In the genomic region with DNA sequence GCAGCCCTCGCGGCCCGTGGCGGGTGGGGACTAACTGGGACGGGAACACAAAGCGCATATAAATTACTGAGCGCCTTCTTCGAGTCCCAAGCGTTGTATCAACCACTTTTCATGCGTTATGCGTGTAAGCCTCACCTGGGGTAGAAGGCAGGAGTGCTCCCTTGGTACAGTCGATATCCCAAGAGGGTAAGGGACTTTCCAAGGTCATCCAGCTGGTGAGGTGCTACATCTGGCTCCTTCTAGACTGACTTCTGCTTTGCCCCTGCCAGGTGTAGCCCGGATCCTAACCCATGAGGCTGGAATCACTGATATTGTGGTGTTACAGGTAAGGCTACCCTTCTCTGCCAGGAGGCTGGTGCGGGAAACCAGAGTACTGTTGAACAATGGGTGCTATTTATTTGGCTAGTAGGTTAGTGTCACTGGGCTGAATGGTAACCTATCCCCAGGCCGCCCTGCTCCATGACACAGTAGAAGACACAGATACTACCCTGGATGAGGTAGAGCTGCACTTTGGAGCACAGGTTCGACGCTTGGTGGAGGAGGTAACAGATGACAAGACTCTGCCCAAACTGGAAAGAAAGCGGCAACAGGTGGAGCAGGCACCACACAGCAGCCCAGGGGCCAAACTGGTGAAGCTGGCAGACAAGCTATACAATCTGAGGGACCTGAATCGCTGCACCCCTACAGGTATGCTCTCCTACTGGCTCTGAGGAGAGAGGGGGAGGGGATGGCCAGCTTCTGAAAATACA, we compare ENCODE assay signal across 8 mouse cellular contexts. TPM values are rescaled to one million over a fixed set of nuclear protein-coding genes. Genes with fewer than 3 reads are reported as not detected.
DNase-seq lines count a peak whose midpoint lies in the region; ATAC-seq lines count a peak whose summit lies in the region.

No protein-coding gene starts in this region.

- H3K4me3 ChIP-seq in heart, embryonic 16.5 days (ENCODE audit: low read length): peak overlapping the region; percentile 67
- H3K4me3 ChIP-seq in hindbrain, embryonic 10.5 days: peak overlapping the region; percentile 72
- peak overlapping the region; percentile 47 for H3K4me3 ChIP-seq in midbrain, embryonic 11.5 days (ENCODE audit: low read depth, low read length)

- H3K4me1 ChIP-seq in heart, embryonic 16.5 days (ENCODE audit: control insufficient read depth, insufficient read depth, low read length): peaks cover 28% of the 10 kb centered on the region
- peaks cover 52% of the 10 kb centered on the region for H3K4me1 ChIP-seq in hindbrain, embryonic 10.5 days (replicated peaks)
- H3K4me1 ChIP-seq in midbrain, embryonic 11.5 days (ENCODE audit: control insufficient read depth, insufficient read depth, low read length): peaks cover 23% of the 10 kb centered on the region

- ATAC-seq in heart, embryonic 16.5 days (replicated peaks; ENCODE audit: extremely low read depth, insufficient read depth, low FRiP score): no peak
- ATAC-seq in midbrain, embryonic 11.5 days (ENCODE audit: low FRiP score): peak; percentile 8; the same call in 1 of the 2 replicates

- no peak for DNase-seq in heart, postnatal 25 days (ENCODE audit: low spot score)
- peak; percentile 24 for DNase-seq in MEL-GATA-1-ER (ENCODE audit: extremely low read depth, low read depth)
- no peak for DNase-seq in hindbrain, embryonic 10.5 days (ENCODE audit: low spot score)
- no peak for DNase-seq in midbrain, embryonic 11.5 days (ENCODE audit: low spot score, missing footprints)
- DNase-seq in spleen, postnatal 36 days (ENCODE audit: low spot score in 2 of 2): no peak
- no peak for DNase-seq in right cerebral cortex, adult 18-20 months
- no peak for DNase-seq in embryo, embryonic 10.5 days (ENCODE audit: low spot score)

- H3K27me3 ChIP-seq in heart, embryonic 16.5 days (ENCODE audit: control insufficient read depth, insufficient read depth, low read length): peaks cover 2% of the 10 kb centered on the region; the same call in 1 of the 2 replicates
- peaks cover 12% of the 10 kb centered on the region for H3K27me3 ChIP-seq in hindbrain, embryonic 10.5 days (ENCODE audit: insufficient read depth, poor library complexity, severe bottlenecking)
- H3K27me3 ChIP-seq in midbrain, embryonic 11.5 days (ENCODE audit: control insufficient read depth, insufficient read depth, low read length): no peaks in the 10 kb centered on the region; the same call in 1 of the 2 replicates

- peak overlapping the region; percentile 80 for H3K4me2 ChIP-seq in heart, embryonic 16.5 days (ENCODE audit: low read depth, low read length)
- H3K4me2 ChIP-seq in midbrain, embryonic 11.5 days: peak overlapping the region; percentile 85

- intact Hi-C loops in heart, postnatal 25 days (cut with DNase I): loop anchor here (5.0 kb wide), 1 partner anchor 239 kb away; no protein-coding TSS in a partner anchor

- peak overlapping the region; percentile 90 for H3K9ac ChIP-seq in heart, embryonic 16.5 days (ENCODE audit: low read length)
- peak overlapping the region; percentile 86 for H3K9ac ChIP-seq in midbrain, embryonic 11.5 days (ENCODE audit: low read length)

- peak overlapping the region; percentile 74; the same call in 1 of the 2 replicates for H3K27ac ChIP-seq in heart, embryonic 16.5 days (ENCODE audit: low read length)
- peak overlapping the region; percentile 94 for H3K27ac ChIP-seq in hindbrain, embryonic 10.5 days
- H3K27ac ChIP-seq in midbrain, embryonic 11.5 days (ENCODE audit: low read depth, low read length): no peak overlapping the region; the same call in 1 of the 2 replicates

- 25% methylated on average over 19 of the region's 19 CpGs for WGBS in heart, embryonic 16.5 days
- 24% methylated on average over 19 of the region's 19 CpGs for WGBS in hindbrain, embryonic 10.5 days
- WGBS in midbrain, embryonic 11.5 days: 26% methylated on average over 19 of the region's 19 CpGs

- no peaks in the 10 kb centered on the region for H3K36me3 ChIP-seq in heart, embryonic 16.5 days (ENCODE audit: control insufficient read depth, insufficient read depth)
- H3K36me3 ChIP-seq in hindbrain, embryonic 10.5 days: peaks cover 9% of the 10 kb centered on the region; the same call in 1 of the 2 replicates
- H3K36me3 ChIP-seq in midbrain, embryonic 11.5 days (ENCODE audit: control insufficient read depth, insufficient read depth, low read length): no peaks in the 10 kb centered on the region; the same call in 1 of the 2 replicates

- H3K9me3 ChIP-seq in heart, embryonic 16.5 days (replicated peaks; ENCODE audit: control insufficient read depth, low read length): no peaks in the 10 kb centered on the region
- H3K9me3 ChIP-seq in hindbrain, embryonic 10.5 days: peaks cover 3% of the 10 kb centered on the region
- H3K9me3 ChIP-seq in midbrain, embryonic 11.5 days (ENCODE audit: control insufficient read depth, low read length): no peaks in the 10 kb centered on the region

RNA-seq across cellular contexts. Expression of gene Hddc3, which starts 0.5 kb away (rescaled TPM):
- 20.1 and 20.7 TPM in 2 replicates for polyA plus RNA-seq in heart, embryonic 16.5 days (2015; fragmentation: Nextera tagmentation; extraction: Ambion mirVana)
- total RNA-seq in heart, postnatal 25 days (2021): 10 to 100 TPM; 35.2 to 38.9 TPM
- 19.6 and 26.3 TPM in 2 replicates for polyA plus RNA-seq in hindbrain, embryonic 10.5 days (2016; fragmentation: Nextera tagmentation; extraction: Ambion mirVana)
- polyA plus RNA-seq in midbrain, embryonic 11.5 days (2014; fragmentation: Nextera tagmentation; extraction: Ambion mirVana): 25.6 and 26.9 TPM in 2 replicates

RNA-seq across cellular contexts. Expression of gene Unc45a, which starts 2.6 kb away (rescaled TPM):
- 20.6 and 25.3 TPM in 2 replicates for polyA plus RNA-seq in heart, embryonic 16.5 days (2015; fragmentation: Nextera tagmentation; extraction: Ambion mirVana)
- total RNA-seq in heart, postnatal 25 days (2021): 10 to 100 TPM; 13.5 to 15.8 TPM
- 46.2 and 54.6 TPM in 2 replicates for polyA plus RNA-seq in hindbrain, embryonic 10.5 days (2016; fragmentation: Nextera tagmentation; extraction: Ambion mirVana)
- 28.8 and 30.4 TPM in 2 replicates for polyA plus RNA-seq in midbrain, embryonic 11.5 days (2014; fragmentation: Nextera tagmentation; extraction: Ambion mirVana)

RNA-seq across cellular contexts. Expression of gene Rccd1, which starts 19.2 kb away (rescaled TPM):
- polyA plus RNA-seq in heart, embryonic 16.5 days (2015; fragmentation: Nextera tagmentation; extraction: Ambion mirVana): 6.5 and 7.6 TPM in 2 replicates
- 1 to 10 TPM; 6.1 to 6.7 TPM for total RNA-seq in heart, postnatal 25 days (2021)
- 12.2 and 12.9 TPM in 2 replicates for polyA plus RNA-seq in hindbrain, embryonic 10.5 days (2016; fragmentation: Nextera tagmentation; extraction: Ambion mirVana)
- polyA plus RNA-seq in midbrain, embryonic 11.5 days (2014; fragmentation: Nextera tagmentation; extraction: Ambion mirVana): 10.1 and 10.9 TPM in 2 replicates

RNA-seq across cellular contexts. Expression of gene Man2a2, which starts 27.7 kb away (rescaled TPM):
- polyA plus RNA-seq in heart, embryonic 16.5 days (2015; fragmentation: Nextera tagmentation; extraction: Ambion mirVana): 15.0 and 17.4 TPM in 2 replicates
- total RNA-seq in heart, postnatal 25 days (2021): 10 to 100 TPM; 67.2 to 67.5 TPM
- polyA plus RNA-seq in hindbrain, embryonic 10.5 days (2016; fragmentation: Nextera tagmentation; extraction: Ambion mirVana): 17.7 TPM in 2 replicates
- polyA plus RNA-seq in midbrain, embryonic 11.5 days (2014; fragmentation: Nextera tagmentation; extraction: Ambion mirVana): 5.8 and 6.9 TPM in 2 replicates

RNA-seq across cellular contexts. Expression of gene Fes, which starts 44.3 kb away (rescaled TPM):
- polyA plus RNA-seq in heart, embryonic 16.5 days (2015; fragmentation: Nextera tagmentation; extraction: Ambion mirVana): 14.1 and 15.4 TPM in 2 replicates
- total RNA-seq in heart, postnatal 25 days (2021): 10 to 100 TPM; 11.9 to 13.6 TPM
- polyA plus RNA-seq in hindbrain, embryonic 10.5 days (2016; fragmentation: Nextera tagmentation; extraction: Ambion mirVana): 10.4 and 11.6 TPM in 2 replicates
- 7.3 and 7.6 TPM in 2 replicates for polyA plus RNA-seq in midbrain, embryonic 11.5 days (2014; fragmentation: Nextera tagmentation; extraction: Ambion mirVana)
